Mouse (Mus musculus): Measurements from ENCODE around the gene Akap7.
A peak's percentile ranks its signal among the peaks of the same experiment; 100 is the strongest.

Akap7 gene

DNA sequence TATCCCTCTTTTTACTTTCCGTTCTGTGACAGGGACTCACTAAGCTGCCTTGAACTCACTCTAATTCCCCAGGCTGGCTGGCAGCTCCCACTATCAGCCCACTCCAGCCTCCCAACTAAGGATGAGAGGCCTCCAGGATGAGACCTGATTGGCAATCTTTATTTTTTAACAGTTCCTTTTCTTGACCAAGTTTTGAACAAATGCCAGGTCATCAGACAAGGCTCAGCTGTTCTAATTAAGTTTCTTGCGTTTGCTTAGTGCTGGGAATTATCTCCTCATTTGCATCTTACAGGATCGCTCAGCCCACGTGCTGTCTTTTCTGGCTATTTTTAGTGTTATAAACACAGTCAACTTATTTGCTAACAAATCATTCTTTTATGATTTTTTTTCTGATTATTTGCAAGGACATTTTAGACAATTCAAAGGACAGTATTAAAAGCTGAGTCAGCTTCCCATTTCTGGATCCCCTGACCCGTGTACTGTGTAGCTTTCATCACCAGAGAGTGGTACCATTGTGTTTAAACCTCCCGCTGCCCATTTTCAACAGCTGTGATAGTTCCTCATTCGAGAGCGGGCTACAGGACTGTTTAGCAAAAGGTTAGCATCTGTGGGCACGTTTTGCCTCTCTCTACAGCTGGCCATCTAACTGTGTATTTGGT is 4.0 kb upstream of the Akap7 start:
- Histone ChIP-seq H3K27me3 (ENCODE audit: control insufficient read depth, insufficient read depth, low read length, poor library complexity, severe bottlenecking) (no peaks in the 10 kb centered on the region), H3K36me3 (ENCODE audit: control insufficient read depth, insufficient read depth, low read length, poor library complexity, severe bottlenecking) (no peaks in the 10 kb centered on the region)
- peak; percentile 48 for DNase-seq (ENCODE audit: low read depth, low spot score)

- H3K27me3 ChIP-seq (ENCODE audit: control insufficient read depth, insufficient read depth, low read length, poor library complexity, severe bottlenecking) = no peaks in the 10 kb centered on the region
- no peaks in the 10 kb centered on the region for H3K36me3 ChIP-seq (ENCODE audit: control insufficient read depth, insufficient read depth, low read length, poor library complexity, severe bottlenecking)
- no peak for DNase-seq (ENCODE audit: low read depth, low spot score)
Measured at GRCm38 (mm10) chr10:25310736-25311135, 3.1 kb upstream of the Akap7 start.

DNA sequence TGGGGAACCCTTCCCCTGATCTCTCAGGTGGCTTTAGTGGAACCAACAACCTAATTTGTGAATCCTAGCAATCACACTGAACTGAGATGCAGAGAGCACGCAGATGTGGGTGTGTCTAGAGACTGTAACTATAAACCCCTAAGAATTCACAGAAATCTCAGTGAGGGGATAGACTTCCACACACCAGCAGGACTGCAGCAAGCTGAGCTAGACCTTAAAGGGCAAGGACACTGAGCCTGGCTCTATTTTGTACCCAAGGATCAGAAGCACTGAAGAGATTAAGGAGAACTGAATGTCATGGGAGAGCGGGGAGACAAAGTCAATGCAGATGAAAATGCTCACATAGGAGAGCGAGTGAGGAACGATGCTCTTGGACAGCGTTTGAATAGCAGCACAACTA is 2.3 kb upstream of the Akap7 start:
- Histone ChIP-seq H3K27me3 (ENCODE audit: control insufficient read depth, insufficient read depth, low read length, poor library complexity, severe bottlenecking) (no peaks in the 10 kb centered on the region), H3K36me3 (ENCODE audit: control insufficient read depth, insufficient read depth, low read length, poor library complexity, severe bottlenecking) (no peaks in the 10 kb centered on the region)
- DNase-seq (ENCODE audit: low read depth, low spot score) = no peak

- no peaks in the 10 kb centered on the region for H3K36me3 ChIP-seq (ENCODE audit: control insufficient read depth, insufficient read depth, low read length, poor library complexity, severe bottlenecking)
- H3K27me3 ChIP-seq (ENCODE audit: control insufficient read depth, insufficient read depth, low read length, poor library complexity, severe bottlenecking) = no peaks in the 10 kb centered on the region
- DNase-seq (ENCODE audit: low read depth, low spot score) = no peak
Measured at GRCm38 (mm10) chr10:25305146-25305545, 2.5 kb downstream of the Akap7 start.

- no peak for DNase-seq (ENCODE audit: low read depth, low spot score)
- H3K36me3 ChIP-seq (ENCODE audit: control insufficient read depth, insufficient read depth, low read length, poor library complexity, severe bottlenecking) = no peaks in the 10 kb centered on the region
- H3K27me3 ChIP-seq (ENCODE audit: control insufficient read depth, insufficient read depth, low read length, poor library complexity, severe bottlenecking) = no peaks in the 10 kb centered on the region
Measured at GRCm38 (mm10) chr10:25304608-25305007, 3.1 kb downstream of the Akap7 start.

GRCm38 (mm10) chr10:25299031-25299529 is 8.6 kb downstream of the Akap7 start:
- DNase-seq (ENCODE audit: low read depth, low spot score) = no peak
- H3K36me3 ChIP-seq (ENCODE audit: control insufficient read depth, insufficient read depth, low read length, poor library complexity, severe bottlenecking) = no peaks in the 10 kb centered on the region
- no peaks in the 10 kb centered on the region for H3K27me3 ChIP-seq (ENCODE audit: control insufficient read depth, insufficient read depth, low read length, poor library complexity, severe bottlenecking)

DNA sequence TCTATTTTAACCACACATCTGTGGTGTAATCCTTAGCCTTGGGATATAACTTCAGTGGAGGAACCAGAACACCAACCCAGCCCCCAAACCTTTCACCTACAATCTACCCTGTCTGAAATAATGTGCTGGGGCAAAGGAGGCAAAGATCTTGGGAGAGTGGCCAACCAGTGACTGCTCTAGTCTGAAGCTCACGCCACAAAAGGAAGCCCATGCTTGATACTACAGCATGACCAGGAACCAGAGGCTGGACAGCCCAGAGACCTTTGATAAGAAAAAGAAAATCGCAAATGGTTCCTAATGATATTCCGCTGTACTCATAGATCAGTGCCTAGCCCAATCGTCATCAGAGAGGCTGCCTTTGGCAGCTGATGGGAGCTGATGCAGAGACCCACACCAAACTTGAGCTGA is 9.4 kb downstream of the Akap7 start:
- H3K36me3 ChIP-seq (ENCODE audit: control insufficient read depth, insufficient read depth, low read length, poor library complexity, severe bottlenecking) = no peaks in the 10 kb centered on the region
- no peak for DNase-seq (ENCODE audit: low read depth, low spot score)
- no peaks in the 10 kb centered on the region for H3K27me3 ChIP-seq (ENCODE audit: control insufficient read depth, insufficient read depth, low read length, poor library complexity, severe bottlenecking)

GRCm38 (mm10) chr10:25297666-25298263 is 9.9 kb downstream of the Akap7 start:
- Histone ChIP-seq H3K36me3 (ENCODE audit: control insufficient read depth, insufficient read depth, low read length, poor library complexity, severe bottlenecking) (no peaks in the 10 kb centered on the region), H3K27me3 (ENCODE audit: control insufficient read depth, insufficient read depth, low read length, poor library complexity, severe bottlenecking) (no peaks in the 10 kb centered on the region)
- no peak for DNase-seq (ENCODE audit: low read depth, low spot score)

GRCm38 (mm10) chr10:25296657-25297369 is 10.9 kb downstream of the Akap7 start:
- Histone ChIP-seq H3K27me3 (ENCODE audit: control insufficient read depth, insufficient read depth, low read length, poor library complexity, severe bottlenecking) (no peaks in the 10 kb centered on the region), H3K36me3 (ENCODE audit: control insufficient read depth, insufficient read depth, low read length, poor library complexity, severe bottlenecking) (no peaks in the 10 kb centered on the region)
- DNase-seq (ENCODE audit: low read depth, low spot score) = peak; percentile 68

- no peak for DNase-seq (ENCODE audit: low read depth, low spot score)
- H3K36me3 ChIP-seq (ENCODE audit: control insufficient read depth, insufficient read depth, low read length, poor library complexity, severe bottlenecking) = no peaks in the 10 kb centered on the region
- H3K27me3 ChIP-seq (ENCODE audit: control insufficient read depth, insufficient read depth, low read length, poor library complexity, severe bottlenecking) = no peaks in the 10 kb centered on the region
Measured at GRCm38 (mm10) chr10:25296286-25296656, 11.4 kb downstream of the Akap7 start.

DNA sequence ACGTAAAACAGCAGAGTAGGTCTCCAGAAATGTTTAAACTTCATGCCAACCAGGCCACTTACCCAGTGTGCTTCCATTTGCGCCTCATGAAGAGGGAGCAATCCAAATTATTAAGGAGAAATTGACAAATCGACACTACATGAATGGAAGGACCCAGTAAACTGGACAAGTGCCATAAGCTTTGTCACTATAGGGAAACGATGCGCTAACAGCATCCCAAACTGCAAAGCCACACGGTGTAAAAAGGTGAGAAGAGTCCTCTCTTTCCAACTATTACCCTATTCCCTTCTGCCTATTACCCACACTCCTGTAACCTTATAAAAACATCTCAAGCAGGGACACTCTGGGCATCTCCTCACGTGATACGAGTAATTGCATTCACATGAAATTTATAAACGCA is 11.8 kb downstream of the Akap7 start:
- H3K36me3 ChIP-seq (ENCODE audit: control insufficient read depth, insufficient read depth, low read length, poor library complexity, severe bottlenecking) = no peaks in the 10 kb centered on the region
- no peak for DNase-seq (ENCODE audit: low read depth, low spot score)
- no peaks in the 10 kb centered on the region for H3K27me3 ChIP-seq (ENCODE audit: control insufficient read depth, insufficient read depth, low read length, poor library complexity, severe bottlenecking)

DNA sequence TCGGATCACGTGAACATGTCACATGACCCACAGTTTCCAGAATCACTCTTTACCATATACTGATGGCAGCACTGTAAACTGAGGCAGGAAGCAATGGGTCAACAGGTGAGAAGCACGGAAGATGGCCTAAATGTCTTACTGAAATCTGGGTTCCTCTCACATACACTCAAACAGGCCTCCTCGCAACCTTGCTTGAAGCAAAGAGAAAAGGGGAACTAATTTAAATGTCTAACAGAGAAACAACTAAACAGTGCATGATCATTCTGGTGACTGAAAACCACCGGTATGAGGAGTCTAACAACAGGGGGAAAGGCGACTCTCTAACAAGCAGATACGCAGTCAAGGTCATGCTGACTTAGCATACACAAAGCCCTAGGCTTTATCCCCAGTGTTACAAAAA is 12.7 kb downstream of the Akap7 start:
- no peaks in the 10 kb centered on the region for H3K36me3 ChIP-seq (ENCODE audit: control insufficient read depth, insufficient read depth, low read length, poor library complexity, severe bottlenecking)
- DNase-seq (ENCODE audit: low read depth, low spot score) = peak; percentile 56
- no peaks in the 10 kb centered on the region for H3K27me3 ChIP-seq (ENCODE audit: control insufficient read depth, insufficient read depth, low read length, poor library complexity, severe bottlenecking)

DNA sequence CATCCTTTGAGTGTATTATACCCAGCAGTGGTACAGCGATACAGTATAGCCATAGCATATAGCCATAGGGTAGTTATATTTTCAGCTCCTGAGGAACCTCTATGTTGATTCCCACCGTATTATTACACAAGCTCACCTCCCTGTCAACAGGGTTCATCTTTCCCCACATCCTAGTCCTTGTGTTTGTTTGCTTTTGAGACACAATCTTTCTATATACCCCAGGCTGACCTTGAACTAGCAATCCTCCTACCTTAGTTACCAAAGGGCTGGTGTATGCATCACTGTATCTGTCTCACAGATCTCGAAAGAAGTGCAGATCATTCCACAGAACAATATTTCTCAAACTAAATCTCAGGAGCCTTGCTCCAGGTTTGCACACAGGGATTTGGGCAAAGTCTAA is 13.9 kb downstream of the Akap7 start:
- Histone ChIP-seq H3K36me3 (ENCODE audit: control insufficient read depth, insufficient read depth, low read length, poor library complexity, severe bottlenecking) (no peaks in the 10 kb centered on the region), H3K27me3 (ENCODE audit: control insufficient read depth, insufficient read depth, low read length, poor library complexity, severe bottlenecking) (no peaks in the 10 kb centered on the region)
- no peak for DNase-seq (ENCODE audit: low read depth, low spot score)

DNA sequence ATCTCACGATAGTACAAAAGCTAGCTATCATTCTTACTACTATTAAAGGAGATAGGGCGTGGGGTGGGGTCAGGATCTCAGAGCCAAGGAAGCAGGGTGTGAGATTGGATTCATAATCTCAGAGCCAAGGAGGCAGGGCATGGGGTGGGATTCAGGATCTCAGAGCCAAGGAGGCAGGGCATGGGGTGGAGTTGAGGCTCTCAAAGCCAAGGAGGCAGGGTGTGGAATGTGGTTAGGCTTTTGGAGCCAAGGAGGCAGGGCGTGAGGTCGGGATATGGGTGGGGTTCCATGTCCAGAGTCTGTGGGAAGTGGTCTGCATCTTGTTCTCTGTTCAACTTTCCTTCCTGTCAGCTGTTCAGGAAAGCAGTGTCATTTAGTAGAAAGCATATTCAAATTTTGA is 16.6 kb downstream of the Akap7 start:
- Histone ChIP-seq H3K27me3 (ENCODE audit: control insufficient read depth, insufficient read depth, low read length, poor library complexity, severe bottlenecking) (no peaks in the 10 kb centered on the region), H3K36me3 (ENCODE audit: control insufficient read depth, insufficient read depth, low read length, poor library complexity, severe bottlenecking) (no peaks in the 10 kb centered on the region)
- DNase-seq (ENCODE audit: low read depth, low spot score) = no peak

DNA sequence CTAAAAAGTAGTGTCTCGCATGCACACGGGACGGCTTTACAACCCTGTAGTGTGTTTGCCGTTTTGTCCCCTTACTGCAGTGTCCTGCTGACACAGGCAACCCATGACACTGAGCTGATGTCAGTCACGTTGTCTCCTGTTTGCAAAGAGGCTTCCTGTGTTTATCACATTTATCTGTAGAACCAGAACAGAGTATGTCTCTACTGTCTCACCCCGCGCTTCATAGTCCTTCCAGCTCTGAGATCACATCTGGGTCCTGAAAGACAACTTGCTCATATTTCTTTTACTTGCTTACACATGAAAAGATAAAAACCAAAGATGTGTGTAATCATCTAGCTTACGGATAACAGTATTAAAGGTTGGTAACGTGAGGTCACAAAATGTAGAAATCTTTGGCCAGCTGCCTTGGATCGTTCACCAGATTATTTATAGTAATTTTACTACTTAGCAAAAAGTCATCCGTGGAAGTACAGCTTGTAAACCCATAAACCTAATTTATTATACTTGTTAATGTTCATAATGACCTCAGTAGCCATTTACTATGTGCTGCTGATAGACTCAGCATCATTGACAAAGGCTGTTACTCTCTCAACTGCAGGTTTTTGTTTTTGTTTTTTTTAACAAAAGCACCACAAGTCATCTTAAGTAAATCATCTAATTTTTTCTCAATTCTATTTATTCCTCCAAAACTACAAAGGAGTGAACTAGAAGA is 22.4 kb downstream of the Akap7 start:
- Histone ChIP-seq H3K27me3 (ENCODE audit: control insufficient read depth, insufficient read depth, low read length, poor library complexity, severe bottlenecking) (no peaks in the 10 kb centered on the region), H3K36me3 (ENCODE audit: control insufficient read depth, insufficient read depth, low read length, poor library complexity, severe bottlenecking) (no peaks in the 10 kb centered on the region)
- no peak for DNase-seq (ENCODE audit: low read depth, low spot score)
